In the genomic region with DNA sequence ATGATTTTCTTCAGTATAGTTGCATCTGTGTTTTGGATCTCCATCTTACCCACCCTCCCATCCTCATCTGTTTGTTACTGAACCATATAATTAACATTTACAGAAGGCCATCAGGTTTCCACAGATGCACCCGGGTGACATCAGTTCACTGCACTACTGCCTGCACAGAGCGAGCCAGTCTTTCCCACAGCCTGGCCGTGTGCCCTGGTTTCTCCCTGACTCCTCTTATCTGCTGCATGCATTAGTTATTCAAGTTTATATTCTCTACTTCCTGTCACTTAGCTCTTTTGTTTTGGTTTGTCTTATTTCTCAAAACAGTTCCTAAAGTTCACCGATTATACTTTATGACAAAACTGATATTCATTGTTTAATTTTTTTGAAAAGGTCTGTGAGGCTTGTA, we compare ENCODE assay signal across 26 mouse cellular contexts.
DNase-seq lines count a peak whose midpoint lies in the region; ATAC-seq and TF ChIP-seq lines count a peak whose summit lies in the region.
"Had no signal": no experiment of that assay in that cellular context is flagged by ENCODE, and none has a peak within 500 bp of the region (broad histone marks: within the 10 kb centered on the region; RNA-seq: fewer than 3 reads in every experiment).

No protein-coding gene starts in this region.

- no peaks in the 10 kb centered on the region for H3K4me1 ChIP-seq in hindbrain, postnatal 0 days (ENCODE audit: insufficient read depth, low read length)
- no peaks in the 10 kb centered on the region for H3K4me1 ChIP-seq in hindbrain, embryonic 11.5 days (replicated peaks; ENCODE audit: control insufficient read depth, insufficient read depth, low read length)
- H3K4me1 ChIP-seq: embryonic facial prominence, embryonic 13.5 days; forebrain, embryonic 10.5 days; forebrain, embryonic 15.5 days; hindbrain, embryonic 13.5 days; liver, embryonic 12.5 days; midbrain, embryonic 15.5 days; stomach, embryonic 15.5 days had no signal

- no peak overlapping the region for H3K27ac ChIP-seq in hindbrain, postnatal 0 days
- H3K27ac ChIP-seq in hindbrain, embryonic 11.5 days (ENCODE audit: low read depth, low read length), result no peak overlapping the region
- H3K27ac ChIP-seq: embryonic facial prominence, embryonic 13.5 days; forebrain, embryonic 10.5 days; forebrain, embryonic 15.5 days; hindbrain, embryonic 13.5 days; left cerebral cortex, adult 2 months; liver, embryonic 12.5 days; midbrain, embryonic 15.5 days; stomach, embryonic 15.5 days had no signal

- ATAC-seq in hindbrain, postnatal 0 days, result 0 out of 2 replicates have a peak, but pooled peaks have one; percentile 32
- no peak for ATAC-seq in hindbrain, embryonic 11.5 days (ENCODE audit: low FRiP score)
- ATAC-seq: forebrain, embryonic 15.5 days; intestine, postnatal 0 days; liver, embryonic 12.5 days; liver, postnatal 0 days; midbrain, embryonic 15.5 days had no signal

- no peaks in the 10 kb centered on the region for H3K9me3 ChIP-seq in hindbrain, postnatal 0 days (ENCODE audit: low read length)
- no peaks in the 10 kb centered on the region for H3K9me3 ChIP-seq in hindbrain, embryonic 11.5 days (ENCODE audit: control insufficient read depth, low read length)
- H3K9me3 ChIP-seq: embryonic facial prominence, embryonic 13.5 days; forebrain, embryonic 10.5 days; forebrain, embryonic 15.5 days; G1E; hindbrain, embryonic 13.5 days; liver, embryonic 12.5 days; midbrain, embryonic 15.5 days; stomach, embryonic 15.5 days had no signal

- 62% methylated on average over 4 of the region's 4 CpGs for WGBS in hindbrain, postnatal 0 days
- WGBS in hindbrain, embryonic 11.5 days, result 82% methylated on average over 4 of the region's 4 CpGs

- H3K36me3 ChIP-seq in hindbrain, postnatal 0 days (ENCODE audit: insufficient read depth, low read length), result no peaks in the 10 kb centered on the region
- no peaks in the 10 kb centered on the region for H3K36me3 ChIP-seq in hindbrain, embryonic 11.5 days (ENCODE audit: control insufficient read depth, insufficient read depth, low read length)
- H3K36me3 ChIP-seq: embryonic facial prominence, embryonic 13.5 days; forebrain, embryonic 10.5 days; forebrain, embryonic 15.5 days; G1E; hindbrain, embryonic 13.5 days; liver, embryonic 12.5 days; midbrain, embryonic 15.5 days; stomach, embryonic 15.5 days had no signal

- H3K27me3 ChIP-seq in hindbrain, postnatal 0 days (ENCODE audit: insufficient read depth, low read length), result no peaks in the 10 kb centered on the region
- no peaks in the 10 kb centered on the region for H3K27me3 ChIP-seq in hindbrain, embryonic 11.5 days (ENCODE audit: control insufficient read depth, insufficient read depth, low read length)
- H3K27me3 ChIP-seq: embryonic facial prominence, embryonic 13.5 days; forebrain, embryonic 15.5 days; hindbrain, embryonic 13.5 days; liver, embryonic 12.5 days; midbrain, embryonic 15.5 days; stomach, embryonic 15.5 days had no signal

- DNase-seq in adrenal gland, adult 2 months, result peak; percentile 7
- no peak for DNase-seq in adrenal gland, adult 8-10 months
- DNase-seq in hindbrain, postnatal 0 days (ENCODE audit: low spot score), result peak; percentile 7
- DNase-seq in hindbrain, embryonic 11.5 days (ENCODE audit: low spot score), result no peak
- peak; percentile 6 for DNase-seq in lung, postnatal 10 days
- no peak for DNase-seq in lung, postnatal 25 days (ENCODE audit: low spot score)
- no peak for DNase-seq in kidney, adult 18-20 months
- DNase-seq: cerebellum, adult 8-10 months; gastrocnemius, postnatal 25 days; heart, adult 11 months; heart, postnatal 36 days; kidney, postnatal 14 days; liver, postnatal 0 days; right cerebral cortex, postnatal 25 days; thymus, postnatal 14 days had no signal

- TF ChIP-seq CTCF in hindbrain, postnatal 0 days (IDR thresholded peaks at IDR 0.05; ENCODE audit: low read depth), result no peak

- H3K4me2 ChIP-seq in hindbrain, postnatal 0 days (ENCODE audit: low read depth, low read length), result no peak overlapping the region
- no peak overlapping the region for H3K4me2 ChIP-seq in hindbrain, embryonic 11.5 days (replicated peaks; ENCODE audit: low read depth, low read length)
- H3K4me2 ChIP-seq: embryonic facial prominence, embryonic 13.5 days; forebrain, embryonic 15.5 days; heart, embryonic 11.5 days; hindbrain, embryonic 13.5 days; liver, embryonic 12.5 days; midbrain, embryonic 15.5 days; stomach, embryonic 15.5 days had no signal

- H3K4me3 ChIP-seq in hindbrain, postnatal 0 days (ENCODE audit: low read length), result no peak overlapping the region
- no peak overlapping the region for H3K4me3 ChIP-seq in hindbrain, embryonic 11.5 days (ENCODE audit: low read depth, low read length)
- H3K4me3 ChIP-seq: embryonic facial prominence, embryonic 13.5 days; forebrain, embryonic 10.5 days; forebrain, embryonic 15.5 days; hindbrain, embryonic 13.5 days; left cerebral cortex, adult 2 months; liver, embryonic 12.5 days; midbrain, embryonic 15.5 days; stomach, embryonic 15.5 days had no signal

- no peak overlapping the region for H3K9ac ChIP-seq in hindbrain, postnatal 0 days (replicated peaks; ENCODE audit: low read length)
- no peak overlapping the region for H3K9ac ChIP-seq in hindbrain, embryonic 11.5 days (ENCODE audit: low read depth, low read length)
- H3K9ac ChIP-seq: embryonic facial prominence, embryonic 13.5 days; forebrain, embryonic 15.5 days; hindbrain, embryonic 13.5 days; liver, embryonic 12.5 days; liver, postnatal 0 days; midbrain, embryonic 15.5 days; stomach, embryonic 15.5 days had no signal

Comparison
In these comparisons a context has a peak if more than half of its experiments do, and no peak if none do; other contexts are left out.
1. DNase-seq: peak in adrenal gland, adult 2 months (single experiment), hindbrain, postnatal 0 days (single experiment) and lung, postnatal 10 days (single experiment); none in adrenal gland, adult 8-10 months (single experiment), hindbrain, embryonic 11.5 days (single experiment), lung, postnatal 25 days (single experiment) and kidney, adult 18-20 months (single experiment).